Mouse (Mus musculus) spleen, adult 12 weeks (tissue): Measurements from ENCODE around the gene Mmadhc.

Experiments used
- DNase-seq: peaks from one replicate; pipeline ENCODE4 v3.0.0; 2022; ENCODE audit warnings: low spot score

The Mmadhc gene

GRCm38 (mm10) chr2:50296109-50296986, at the start of gene Mmadhc:
Gene Mmadhc, minus strand, starts transcription at chr2:50296801.
- peak; percentile 88 for DNase-seq

DNA sequence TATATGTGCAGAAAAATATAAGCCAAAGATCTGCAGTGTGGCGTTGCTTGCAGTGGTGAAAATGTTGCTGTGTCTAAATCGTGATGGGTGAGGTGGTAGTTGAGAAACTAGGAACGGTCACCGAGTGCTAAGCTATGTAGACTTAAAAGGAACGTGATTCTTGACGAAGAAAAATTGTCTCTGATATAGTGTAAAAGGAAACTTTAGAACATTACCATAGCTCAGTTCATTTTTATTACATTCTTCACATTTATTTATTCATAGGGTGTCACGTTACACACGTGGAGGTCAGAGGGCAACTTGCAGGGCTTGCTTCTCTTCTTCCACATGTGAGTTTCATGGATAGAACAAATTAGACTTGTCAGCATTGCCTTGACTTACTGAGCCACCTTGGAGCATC, 47.0 kb upstream of the Mmadhc start:
- DNase-seq = no peak

DNA sequence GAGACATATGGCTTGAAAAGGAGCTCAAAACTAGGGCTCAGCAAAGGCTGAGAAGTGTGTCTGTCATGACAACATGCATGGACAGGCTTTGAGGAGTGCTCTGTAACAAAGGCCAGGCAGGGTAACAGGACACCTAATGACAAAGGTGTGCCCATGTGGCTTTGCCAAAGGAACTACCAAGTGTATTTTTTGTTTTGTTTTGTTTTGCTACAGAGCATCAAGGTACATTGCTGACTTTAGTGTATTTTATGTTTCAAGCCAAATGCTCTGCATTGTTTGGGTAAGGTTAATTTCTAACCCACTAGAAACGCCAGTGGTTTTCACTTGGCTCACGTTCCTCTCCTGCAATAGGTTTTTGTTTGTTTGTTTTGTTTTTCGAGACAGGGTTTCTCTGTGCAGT, 42.5 kb upstream of the Mmadhc start:
- DNase-seq = no peak

GRCm38 (mm10) chr2:50337596-50337995, 41.0 kb upstream of the Mmadhc start:
- DNase-seq = no peak

DNA sequence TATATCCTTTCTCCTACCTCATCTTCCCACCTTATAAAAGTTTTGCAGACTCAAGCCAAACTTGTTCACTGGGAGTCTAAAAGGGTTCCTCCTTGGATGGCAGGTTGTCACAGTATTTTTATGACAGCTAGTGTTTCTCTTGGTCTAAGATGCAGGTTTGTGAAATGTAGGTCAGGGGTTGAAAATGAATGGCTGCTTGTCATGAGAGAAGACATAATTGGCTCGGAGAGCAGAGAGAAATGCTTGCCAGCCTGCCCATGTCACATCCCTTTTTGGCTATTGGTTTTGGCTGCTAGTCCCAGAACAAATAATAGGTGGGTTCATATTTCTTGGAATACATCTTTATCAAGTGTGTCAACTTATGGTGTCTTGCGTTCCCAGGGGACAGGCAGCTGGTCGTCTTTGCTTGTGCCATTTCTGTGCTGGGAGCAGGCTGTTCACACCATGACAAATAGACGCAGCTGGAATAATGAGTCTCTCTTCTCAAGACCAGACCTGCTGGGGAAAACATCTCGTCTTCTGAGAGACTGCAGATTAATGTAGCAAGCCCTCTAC, 35.2 kb upstream of the Mmadhc start:
- no peak for DNase-seq

DNA sequence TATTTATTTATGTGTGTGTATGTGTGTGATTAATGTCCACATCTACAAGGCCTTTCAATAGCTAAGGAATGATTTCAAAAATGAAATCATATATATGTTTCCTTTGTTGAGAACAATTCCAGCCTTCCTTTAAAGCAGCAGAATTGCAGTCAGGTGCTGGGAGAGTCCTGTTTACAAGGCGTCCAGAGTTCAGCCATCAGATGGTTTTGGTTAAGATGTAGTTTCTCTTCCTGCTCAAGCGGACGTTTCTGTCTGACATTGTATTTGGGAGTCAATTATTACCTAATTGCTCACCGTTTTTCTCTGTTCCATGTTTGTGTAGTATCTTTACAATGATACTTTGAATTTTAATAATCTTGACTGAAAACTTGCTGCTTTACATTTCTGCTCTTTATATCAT, 31.6 kb upstream of the Mmadhc start:
- DNase-seq = no peak

DNA sequence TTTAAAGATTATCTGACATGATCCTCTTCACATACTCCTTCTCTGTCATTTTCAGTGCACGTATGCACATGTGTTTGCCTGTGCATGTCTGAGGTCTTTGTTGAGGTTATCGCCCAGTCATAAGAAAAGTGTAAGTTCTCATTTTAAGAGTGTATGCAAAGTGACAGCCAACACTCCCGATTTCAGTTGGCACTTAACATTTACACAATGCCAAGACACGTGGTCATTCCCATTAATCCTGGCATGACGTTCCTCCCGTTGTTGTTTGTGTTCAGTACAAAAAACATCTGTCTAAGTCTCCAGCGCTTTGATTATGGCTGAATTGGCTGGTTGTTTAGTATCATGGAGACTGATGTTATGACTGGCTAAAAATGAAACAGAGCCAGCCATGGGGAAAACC, 28.2 kb upstream of the Mmadhc start:
- no peak for DNase-seq

GRCm38 (mm10) chr2:50306663-50307320, 10.2 kb upstream of the Mmadhc start:
- DNase-seq = no peak

DNA sequence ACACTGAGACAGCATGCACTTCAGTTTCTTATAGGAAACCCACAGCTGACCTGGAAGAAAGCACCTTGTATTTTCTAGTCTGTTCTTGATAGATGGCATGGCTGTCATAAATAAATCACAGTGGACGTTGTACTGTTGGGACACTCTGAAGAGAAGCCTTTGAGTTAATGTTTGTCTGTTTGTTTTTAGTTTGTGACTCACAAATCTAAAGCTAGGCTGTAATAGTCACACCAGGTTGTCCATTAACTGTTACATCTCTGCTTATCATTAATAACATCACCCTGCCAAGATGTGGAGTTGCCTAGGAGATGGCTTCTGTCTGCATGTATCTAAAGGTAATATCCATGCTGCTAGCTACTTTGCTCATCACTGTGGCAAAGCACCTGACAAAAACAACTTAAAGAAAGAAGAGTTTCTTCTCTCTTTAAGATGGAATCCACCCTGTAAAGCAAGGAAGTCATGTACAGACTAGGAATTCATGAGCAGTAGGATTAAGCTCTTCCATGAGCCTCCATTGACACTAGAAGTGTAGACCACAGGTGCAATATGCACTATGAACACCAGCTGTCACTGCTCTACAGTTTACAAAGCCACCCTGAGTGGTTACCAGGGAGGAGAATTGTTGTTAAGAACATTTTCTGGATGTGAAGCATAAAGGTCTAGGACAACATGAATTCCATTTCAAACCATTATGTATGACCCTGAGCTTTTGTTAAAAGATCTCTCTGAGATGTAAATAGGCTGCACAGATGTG, 8.4 kb upstream of the Mmadhc start:
- no peak for DNase-seq

GRCm38 (mm10) chr2:50296987-50297350, 368 bp upstream of the Mmadhc start:
- no peak for DNase-seq

- DNase-seq = no peak
Measured at GRCm38 (mm10) chr2:50295562-50295961, 1.0 kb downstream of the Mmadhc start.

DNA sequence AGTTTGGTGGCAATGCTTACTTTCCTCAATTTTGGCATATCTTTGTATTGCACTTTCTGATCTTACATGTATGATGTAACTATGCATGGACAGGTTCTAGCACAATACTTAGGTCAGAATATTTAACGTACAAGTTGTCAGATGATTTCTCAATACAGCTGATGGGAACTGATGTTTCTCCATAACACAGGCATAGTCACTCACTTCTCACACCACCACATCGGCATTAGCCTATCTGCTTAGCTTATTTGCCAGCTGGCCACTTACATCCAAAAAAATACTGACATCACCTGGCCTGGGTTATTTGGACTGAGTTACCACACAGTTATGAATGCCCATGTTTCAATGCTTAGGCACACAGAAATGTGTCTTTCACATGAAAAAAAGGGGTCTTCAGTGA, 2.5 kb downstream of the Mmadhc start:
- DNase-seq = no peak

GRCm38 (mm10) chr2:50293572-50293971, 3.0 kb downstream of the Mmadhc start:
- no peak for DNase-seq

GRCm38 (mm10) chr2:50291901-50292300, 4.7 kb downstream of the Mmadhc start:
- DNase-seq = no peak

- no peak for DNase-seq
Measured at GRCm38 (mm10) chr2:50290754-50291153, 5.8 kb downstream of the Mmadhc start.

- DNase-seq = no peak
Measured at GRCm38 (mm10) chr2:50284781-50285180, 11.8 kb downstream of the Mmadhc start.

DNA sequence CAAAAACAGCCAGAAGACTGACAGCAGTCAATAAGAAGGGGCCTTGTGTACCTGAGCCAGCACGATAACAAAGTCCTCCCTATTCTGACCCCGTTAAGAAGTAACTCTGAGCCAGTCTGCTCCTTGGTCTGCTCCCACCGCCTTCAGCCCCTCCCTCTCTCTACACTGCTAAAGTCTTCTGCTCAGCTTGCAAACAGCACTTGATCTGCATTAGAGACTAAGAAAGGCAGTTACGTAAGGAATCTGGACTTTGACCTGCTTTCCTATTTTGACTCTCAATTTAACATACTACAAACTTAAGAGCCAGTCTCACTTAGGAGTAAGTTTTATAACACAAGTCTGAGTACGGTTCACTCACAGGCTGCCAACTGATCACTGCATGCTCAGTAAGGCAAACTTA, 12.6 kb downstream of the Mmadhc start:
- DNase-seq = no peak

- DNase-seq = no peak
Measured at GRCm38 (mm10) chr2:50276715-50277114, 19.9 kb downstream of the Mmadhc start.

DNA sequence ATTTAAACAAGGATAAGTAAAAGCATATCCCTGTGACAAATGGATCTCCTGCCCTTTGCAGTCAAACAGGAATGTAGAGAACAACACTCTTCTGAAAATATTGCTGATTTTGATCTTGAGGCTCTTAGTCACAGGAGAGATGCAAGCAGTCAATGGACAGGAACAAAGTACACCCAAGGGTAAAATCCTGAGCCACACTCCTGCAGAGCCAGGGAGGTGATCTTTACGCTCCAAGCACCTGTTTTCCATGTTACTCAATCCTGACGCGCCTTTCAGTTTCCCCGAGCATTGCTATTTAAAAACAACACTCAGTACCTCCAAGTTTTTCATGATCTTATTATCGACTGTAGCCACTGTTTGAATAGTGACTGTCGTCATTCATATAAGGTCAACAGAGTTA, 23.2 kb downstream of the Mmadhc start:
- no peak for DNase-seq

GRCm38 (mm10) chr2:50272165-50272564, 24.4 kb downstream of the Mmadhc start:
- DNase-seq = no peak

GRCm38 (mm10) chr2:50268514-50268913, 28.1 kb downstream of the Mmadhc start:
- DNase-seq = no peak

GRCm38 (mm10) chr2:50267046-50267445, 29.6 kb downstream of the Mmadhc start:
- no peak for DNase-seq
